Mouse (Mus musculus) central nervous system, embryonic 18 days (tissue): Measurements from ENCODE around the gene Nudt16l1. TPM values are rescaled to one million over a fixed set of nuclear protein-coding genes. Genes with fewer than 3 reads are reported as not detected.

Source experiments
- polyA plus RNA-seq: library from polyadenylated mRNA; depleted of rRNA; stranded (reverse); fragments of >200 nt; gene quantifications from 2 replicates; pipeline ENCODE4 v1.2.3, GENCODE M21; 2012; rRNA removed

Gene Nudt16l1
- polyA plus RNA-seq = 99.3 and 110 TPM in 2 replicates

GRCm38 (mm10) chr16:4938461-4938860, at the start of gene Nudt16l1:
Gene Nudt16l1, plus strand, starts transcription at chr16:4938761.

GRCm38 (mm10) chr16:4963797-4964709, 25.5 kb downstream of the Nudt16l1 start, which contains the start of gene Anks3:
Gene Anks3, minus strand, starts transcription at chr16:4964205.

Other genes starting within 250 kb of the Nudt16l1 start
- 63.9 and 70.2 TPM in 2 replicates for gene Nmral1, start 219.4 kb upstream of the Nudt16l1 start, polyA plus RNA-seq
- gene Hmox2, start 212.4 kb upstream of the Nudt16l1 start, polyA plus RNA-seq = 69.5 and 71.9 TPM in 2 replicates
- gene Cdip1, start 148.5 kb upstream of the Nudt16l1 start, polyA plus RNA-seq = 99.1 and 101 TPM in 2 replicates
- not detected in 2 replicates for gene 4930562C15Rik, start 103.3 kb upstream of the Nudt16l1 start, polyA plus RNA-seq
- 26.7 and 30.4 TPM in 2 replicates for gene Ubald1, start 58.4 kb upstream of the Nudt16l1 start, polyA plus RNA-seq
- 146 and 156 TPM in 2 replicates for gene Mgrn1, start 52.5 kb upstream of the Nudt16l1 start, polyA plus RNA-seq
- 114 and 124 TPM in 2 replicates for gene Anks3, start 25.4 kb downstream of the Nudt16l1 start, polyA plus RNA-seq
- 0.04 TPM in 1 of 2 replicates, not detected in the other for gene Sept12, start 59.1 kb downstream of the Nudt16l1 start, polyA plus RNA-seq
- 0.80 and 0.92 TPM in 2 replicates for gene Smim22, start 68.5 kb downstream of the Nudt16l1 start, polyA plus RNA-seq
- 109 and 119 TPM in 2 replicates for gene Rogdi, start 74.8 kb downstream of the Nudt16l1 start, polyA plus RNA-seq
- gene Glyr1, start 111.1 kb downstream of the Nudt16l1 start, polyA plus RNA-seq = 140 and 147 TPM in 2 replicates
- gene Ubn1, start 111.3 kb downstream of the Nudt16l1 start, polyA plus RNA-seq = 27.3 and 27.5 TPM in 2 replicates
- gene Ppl, start 193.7 kb downstream of the Nudt16l1 start, polyA plus RNA-seq = 0.07 and 2.2 TPM in 2 replicates
- gene Sec14l5, start 208.3 kb downstream of the Nudt16l1 start, polyA plus RNA-seq = 0.51 and 0.68 TPM in 2 replicates